Mouse (Mus musculus) lung, adult 2 months (tissue): ENCODE results near the gene Dpp6. TPM values are rescaled to one million over a fixed set of nuclear protein-coding genes. Genes with fewer than 3 reads are reported as not detected.

Source experiments
- DNase-seq: peaks from one replicate; pipeline ENCODE4 v3.0.0; 2022
- H3K4me1 ChIP-seq: fragments of 200-500 bp; 2 replicates; pipeline ENCODE4 v1.6.1; 2011; ENCODE audit warnings: low read length; ENCODE audit not compliant: control insufficient read depth, insufficient read depth
- H3K4me3 ChIP-seq: fragments of 200-500 bp; replicated peaks from 2 replicates; pipeline ENCODE3; 2011; ENCODE audit warnings: low read depth, mild to moderate bottlenecking, control low read depth, low read length; ENCODE audit errors: extremely low read depth
- CTCF ChIP-seq: fragments of 200-500 bp; IDR thresholded peaks from 2 replicates; pipeline ENCODE4 v1.5.1; 2011; ENCODE audit warnings: mild to moderate bottlenecking, low read length, control low read depth; ENCODE audit not compliant: insufficient read depth
- POLR2A ChIP-seq: fragments of 200-500 bp; IDR thresholded peaks from 2 replicates; pipeline ENCODE4 v1.6.1; 2011; ENCODE audit warnings: low read depth, mild to moderate bottlenecking, control low read depth, low read length, borderline replicate concordance; ENCODE audit errors: extremely low read depth
- WGBS: fragments of 180-500 bp; shearing (Covaris S2); methylation state at CpG from one replicate; pipeline ENCODE4 v1.1.7; 2018; 5-methylcytosine and 5-hydroxymethylcytosine counted together
- polyA plus RNA-seq: library from polyadenylated mRNA; depleted of rRNA; stranded (reverse); fragments of >200 nt; gene quantifications from 2 replicates; pipeline ENCODE4 v1.2.3, GENCODE M21; 2012

Gene Dpp6
- polyA plus RNA-seq, 1 experiment = 0.40 TPM

GRCm38 (mm10) chr5:27714356-27714755 is 897.4 kb downstream of the Dpp6 start:
- TF ChIP-seq POLR2A (no peak), CTCF (no peak)
- no peak overlapping the region for H3K4me3 ChIP-seq
- no peaks in the 10 kb centered on the region for H3K4me1 ChIP-seq
- no peak for DNase-seq
- WGBS = 59% methylated on average over 9 of the region's 9 CpGs

DNA sequence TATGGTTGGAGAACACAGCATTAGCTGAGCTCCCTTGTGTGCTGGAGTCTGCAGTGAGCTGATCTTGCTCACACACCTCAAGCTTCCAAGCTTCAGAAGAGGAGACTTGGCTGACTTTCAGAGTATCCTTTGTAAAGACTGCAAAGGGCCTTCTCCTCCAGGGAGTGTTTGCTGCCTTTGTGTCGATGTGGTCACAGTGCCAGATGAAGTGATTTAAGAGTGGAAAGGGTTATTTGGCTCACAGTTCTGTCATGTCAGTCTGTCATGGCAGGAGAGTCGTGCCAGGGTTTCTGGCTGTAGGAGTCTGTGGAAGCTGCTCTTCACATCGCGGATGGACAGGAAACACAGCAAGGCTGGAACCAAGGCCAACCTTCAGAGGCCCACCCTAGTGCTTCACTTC is 899.0 kb downstream of the Dpp6 start:
- no peaks in the 10 kb centered on the region for H3K4me1 ChIP-seq
- TF ChIP-seq CTCF (no peak), POLR2A (no peak)
- H3K4me3 ChIP-seq = no peak overlapping the region
- 70% methylated on average over 4 of the region's 4 CpGs for WGBS
- DNase-seq = no peak

- no peak for DNase-seq
- no peak for TF ChIP-seq CTCF
- TF ChIP-seq POLR2A = no peak
- no peaks in the 10 kb centered on the region for H3K4me1 ChIP-seq
- no peak overlapping the region for H3K4me3 ChIP-seq
These were observed 900.3 kb downstream of the Dpp6 start for GRCm38 (mm10) chr5:27717301-27717700.

DNA sequence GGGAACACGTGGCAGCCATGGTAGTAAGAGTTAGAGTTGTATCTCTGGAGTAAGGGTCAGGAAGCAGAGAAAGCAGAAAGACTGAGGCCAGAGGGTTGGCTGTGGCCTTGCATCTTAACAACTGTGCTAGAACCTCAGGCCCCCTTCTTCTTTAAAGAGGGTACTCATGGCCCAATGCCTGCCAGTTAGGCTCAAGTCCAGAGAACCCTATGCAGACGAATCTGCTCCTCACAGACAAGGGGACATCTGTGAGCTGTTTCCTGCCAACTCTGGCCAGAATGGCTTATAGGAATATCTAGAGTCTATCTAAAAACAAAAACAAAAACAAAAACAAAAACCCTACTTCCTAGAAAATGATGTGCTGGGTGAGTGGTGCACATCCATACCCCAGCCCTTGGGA is 902.3 kb downstream of the Dpp6 start:
- Histone ChIP-seq H3K4me3 (no peak overlapping the region), H3K4me1 (no peaks in the 10 kb centered on the region)
- 66% methylated on average over 2 of the region's 2 CpGs for WGBS
- DNase-seq = no peak
- no peak for TF ChIP-seq POLR2A
- no peak for TF ChIP-seq CTCF

DNA sequence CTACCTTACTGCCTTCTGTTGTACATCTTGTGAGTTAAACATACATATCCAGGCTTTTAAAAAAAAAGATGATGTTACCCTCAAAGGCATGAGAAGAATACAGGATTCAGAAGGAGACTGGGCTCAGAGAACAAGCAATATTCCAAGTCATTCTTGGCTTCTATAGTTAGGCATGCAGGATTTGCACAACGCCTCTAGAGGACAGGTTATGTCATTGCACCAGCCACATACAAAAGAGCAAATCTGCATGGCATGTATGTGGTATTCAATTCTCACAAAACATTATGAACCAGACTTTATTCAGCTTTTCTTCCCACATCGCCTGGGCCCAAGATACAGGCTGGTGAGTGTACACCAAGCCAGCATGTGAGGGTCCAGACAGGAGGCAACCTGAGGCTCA is 907.5 kb downstream of the Dpp6 start:
- WGBS = 23% methylated on average over 2 of the region's 2 CpGs
- Histone ChIP-seq H3K4me3 (no peak overlapping the region), H3K4me1 (no peaks in the 10 kb centered on the region)
- no peak for DNase-seq
- no peak for TF ChIP-seq POLR2A
- no peak for TF ChIP-seq CTCF

GRCm38 (mm10) chr5:27730666-27731065 is 913.7 kb downstream of the Dpp6 start:
- WGBS = 32% methylated on average over 5 of the region's 5 CpGs

DNA sequence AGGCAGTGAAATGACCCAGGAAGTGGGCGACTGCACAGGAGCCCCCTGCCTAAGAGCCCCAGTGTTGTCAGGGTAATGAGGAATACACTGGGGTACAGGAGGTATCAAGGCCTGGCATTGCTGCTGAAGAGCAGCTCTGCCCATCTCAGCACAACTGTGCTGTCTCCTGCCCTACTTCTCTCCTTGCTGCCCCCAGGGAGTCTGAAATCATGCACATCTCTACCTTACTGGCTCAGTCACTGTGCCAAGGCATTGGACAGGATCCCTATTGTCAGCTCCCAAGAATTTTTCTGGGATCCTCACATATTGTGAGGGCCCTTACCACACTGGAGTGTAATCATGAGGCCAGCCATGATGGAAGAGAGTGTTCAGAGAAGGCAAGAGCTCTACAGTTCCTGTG is 914.4 kb downstream of the Dpp6 start:
- no peak for DNase-seq
- TF ChIP-seq CTCF (no peak), POLR2A (no peak)
- WGBS = 62% methylated on average over 1 of the region's 1 CpGs
- H3K4me1 ChIP-seq = 0 out of 2 replicates have a peak, but pooled peaks cover 2% of the 10 kb centered on the region
- H3K4me3 ChIP-seq = no peak overlapping the region

More at GRCm38 (mm10) chr5:27730666-27731065, 913.7 kb downstream of the Dpp6 start:
- Histone ChIP-seq H3K4me3 (no peak overlapping the region), H3K4me1 (0 out of 2 replicates have a peak, but pooled peaks cover 2% of the 10 kb centered on the region)
- no peak for TF ChIP-seq POLR2A
- TF ChIP-seq CTCF = no peak
- peak; percentile 9 for DNase-seq

- Histone ChIP-seq H3K4me3 (no peak overlapping the region), H3K4me1 (0 out of 2 replicates have a peak, but pooled peaks cover 2% of the 10 kb centered on the region)
- WGBS = 78% methylated on average over 5 of the region's 5 CpGs
- TF ChIP-seq CTCF (no peak), POLR2A (no peak)
- DNase-seq = no peak
These were observed 915.4 kb downstream of the Dpp6 start for GRCm38 (mm10) chr5:27732288-27732868.

DNA sequence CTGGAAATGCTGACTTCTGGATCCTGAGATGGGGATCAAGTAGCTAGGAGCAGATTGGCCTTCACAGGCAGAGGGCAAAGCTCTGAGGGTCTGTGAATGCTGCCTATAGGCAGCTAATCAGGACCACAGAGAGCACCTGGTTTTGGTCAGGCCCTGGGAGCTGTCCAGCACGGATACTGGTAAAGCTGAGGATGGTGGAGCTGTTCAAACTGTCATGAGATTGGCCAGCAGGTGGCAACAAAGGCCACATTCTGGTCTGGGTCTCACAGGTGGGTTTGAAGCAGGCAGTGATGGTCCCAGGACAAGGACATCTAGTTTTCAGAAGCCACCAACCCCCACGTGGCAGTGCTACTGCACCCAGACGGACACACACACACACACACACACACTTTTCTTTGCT is 920.2 kb downstream of the Dpp6 start:
- peak; percentile 54 for TF ChIP-seq CTCF
- TF ChIP-seq POLR2A = no peak
- WGBS = 4% methylated on average over 3 of the region's 3 CpGs
- no peak overlapping the region for H3K4me3 ChIP-seq
- no peaks in the 10 kb centered on the region for H3K4me1 ChIP-seq
- peak; percentile 9 for DNase-seq

GRCm38 (mm10) chr5:27739216-27739615 is 922.2 kb downstream of the Dpp6 start:
- Histone ChIP-seq H3K4me1 (no peaks in the 10 kb centered on the region), H3K4me3 (no peak overlapping the region)
- DNase-seq = no peak
- no peak for TF ChIP-seq CTCF
- TF ChIP-seq POLR2A = no peak
- WGBS = 77% methylated on average over 6 of the region's 6 CpGs
